Mouse (Mus musculus): ENCODE measurements around the gene Retn. TPM values are rescaled to one million over a fixed set of nuclear protein-coding genes. Genes with fewer than 3 reads are reported as not detected.

Gene Retn
- polyA plus RNA-seq, 1 experiment from 2014 or later, result not detected

Other genes with a start within 250 kb of the Retn start
- 2.4 and 3.1 TPM in 2 replicates for gene Pex11g, start 188.1 kb upstream of the Retn start, polyA plus RNA-seq (2014; fragmentation: Nextera tagmentation; extraction: Ambion mirVana)
- gene Tex45, start 184.9 kb upstream of the Retn start, polyA plus RNA-seq (2014; fragmentation: Nextera tagmentation; extraction: Ambion mirVana), result not detected in 2 replicates
- 31.2 and 39.3 TPM in 2 replicates for gene Zfp358, start 162.6 kb upstream of the Retn start, polyA plus RNA-seq (2014; fragmentation: Nextera tagmentation; extraction: Ambion mirVana)
- 36.8 and 49.5 TPM in 2 replicates for gene Mcoln1, start 155.3 kb upstream of the Retn start, polyA plus RNA-seq (2014; fragmentation: Nextera tagmentation; extraction: Ambion mirVana)
- gene Pnpla6, start 140.4 kb upstream of the Retn start, polyA plus RNA-seq (2014; fragmentation: Nextera tagmentation; extraction: Ambion mirVana), result 17.4 and 19.9 TPM in 2 replicates
- 3.2 and 3.9 TPM in 2 replicates for gene C330021F23Rik, start 87.8 kb upstream of the Retn start, polyA plus RNA-seq (2014; fragmentation: Nextera tagmentation; extraction: Ambion mirVana)
- gene Camsap3, start 68.5 kb upstream of the Retn start, polyA plus RNA-seq (2014; fragmentation: Nextera tagmentation; extraction: Ambion mirVana), result 13.3 and 15.3 TPM in 2 replicates
- 47.5 and 58.1 TPM in 2 replicates for gene Xab2, start 34.5 kb upstream of the Retn start, polyA plus RNA-seq (2014; fragmentation: Nextera tagmentation; extraction: Ambion mirVana)
- gene Pet100, start 34.2 kb upstream of the Retn start, polyA plus RNA-seq (2014; fragmentation: Nextera tagmentation; extraction: Ambion mirVana), result 96.3 and 102 TPM in 2 replicates
- 0.31 and 0.33 TPM in 2 replicates for gene Pcp2, start 30.2 kb upstream of the Retn start, polyA plus RNA-seq (2014; fragmentation: Nextera tagmentation; extraction: Ambion mirVana)
- gene Stxbp2, start 24.8 kb upstream of the Retn start, polyA plus RNA-seq (2014; fragmentation: Nextera tagmentation; extraction: Ambion mirVana), result 23.6 and 24.9 TPM in 2 replicates
- 0.19 TPM in 1 of 2 replicates, not detected in the other for gene Mcemp1, start 10.0 kb downstream of the Retn start, polyA plus RNA-seq (2014; fragmentation: Nextera tagmentation; extraction: Ambion mirVana)
- 7.2 and 8.1 TPM in 2 replicates for gene Fcor, start 16.6 kb downstream of the Retn start, polyA plus RNA-seq (2014; fragmentation: Nextera tagmentation; extraction: Ambion mirVana)
- 34.2 and 40.8 TPM in 2 replicates for gene Trappc5, start 20.5 kb downstream of the Retn start, polyA plus RNA-seq (2014; fragmentation: Nextera tagmentation; extraction: Ambion mirVana)
- 0.15 and 0.49 TPM in 2 replicates for gene Fcer2a, start 38.4 kb downstream of the Retn start, polyA plus RNA-seq (2014; fragmentation: Nextera tagmentation; extraction: Ambion mirVana)
- 0.39 TPM in 1 of 2 replicates, not detected in the other for gene Clec4g, start 64.9 kb downstream of the Retn start, polyA plus RNA-seq (2014; fragmentation: Nextera tagmentation; extraction: Ambion mirVana)
- not detected in 2 replicates for gene Cd209a, start 93.2 kb downstream of the Retn start, polyA plus RNA-seq (2014; fragmentation: Nextera tagmentation; extraction: Ambion mirVana)
- gene Cd209e, start 198.5 kb downstream of the Retn start, polyA plus RNA-seq (2014; fragmentation: Nextera tagmentation; extraction: Ambion mirVana), result not detected in 2 replicates
- not detected in 2 replicates for gene Cd209d, start 222.8 kb downstream of the Retn start, polyA plus RNA-seq (2014; fragmentation: Nextera tagmentation; extraction: Ambion mirVana)

Data from hindbrain, embryonic 11.5 days (tissue).